Mouse (Mus musculus) cerebellum, adult 2 months (tissue): Measurements from ENCODE around the gene Serpinb9. TPM values are rescaled to one million over a fixed set of nuclear protein-coding genes. Genes with fewer than 3 reads are reported as not detected.

Experiments
- DNase-seq, 2 experiments: peaks; one replicate each; pipeline ENCODE4 v3.0.0; 2021
- H3K27ac ChIP-seq: fragments of 200-500 bp; 2 replicates; pipeline ENCODE4 v1.5.1; 2012; ENCODE audit warnings: low read length, control low read depth, inconsistent platforms; ENCODE audit not compliant: insufficient read depth
- H3K27me3 ChIP-seq: fragments of 200-500 bp; 2 replicates; pipeline ENCODE4 v1.6.1; 2012; ENCODE audit warnings: inconsistent platforms, mild to moderate bottlenecking, low read length, moderate library complexity; ENCODE audit not compliant: control insufficient read depth, insufficient read depth
- H3K4me1 ChIP-seq: fragments of 200-500 bp; 2 replicates; pipeline ENCODE4 v1.6.1; 2011; ENCODE audit warnings: low read length; ENCODE audit not compliant: control insufficient read depth, insufficient read depth
- H3K4me3 ChIP-seq: fragments of 200-500 bp; replicated peaks from 2 replicates; pipeline ENCODE3; 2011; ENCODE audit warnings: mild to moderate bottlenecking, low read depth, low read length, control low read depth; ENCODE audit not compliant: insufficient read depth
- CTCF ChIP-seq: fragments of 200-500 bp; IDR thresholded peaks from 2 replicates; pipeline ENCODE4 v1.5.1; 2011; ENCODE audit warnings: low read depth, mild to moderate bottlenecking, control low read depth, low read length, moderate library complexity, borderline replicate concordance; ENCODE audit not compliant: insufficient read depth
- POLR2A ChIP-seq: fragments of 200-500 bp; IDR thresholded peaks from 2 replicates; pipeline ENCODE4 v1.6.1; 2011; ENCODE audit warnings: low read length, control low read depth, borderline replicate concordance; ENCODE audit not compliant: insufficient read depth
- WGBS: fragments of 180-500 bp; shearing (Covaris S2); methylation state at CpG from one replicate; pipeline ENCODE4 v1.1.7; 2018; 5-methylcytosine and 5-hydroxymethylcytosine counted together
- polyA plus RNA-seq: library from polyadenylated mRNA; depleted of rRNA; stranded (reverse); fragments of >200 nt; gene quantifications from 2 replicates; pipeline ENCODE4 v1.2.3, GENCODE M21; 2012

The Serpinb9 gene
- polyA plus RNA-seq, 1 experiment: 4.6 TPM

- Histone ChIP-seq H3K27ac (no peak overlapping the region), H3K27me3 (no peaks in the 10 kb centered on the region), H3K4me3 (no peak overlapping the region), H3K4me1 (no peaks in the 10 kb centered on the region)
- DNase-seq: no peak
- WGBS: 66% methylated on average over 5 of the region's 5 CpGs
- TF ChIP-seq POLR2A (no peak), CTCF (no peak)
Observed at GRCm38 (mm10) chr13:32968353-32968984, 34.6 kb upstream of the Serpinb9 start.

DNA sequence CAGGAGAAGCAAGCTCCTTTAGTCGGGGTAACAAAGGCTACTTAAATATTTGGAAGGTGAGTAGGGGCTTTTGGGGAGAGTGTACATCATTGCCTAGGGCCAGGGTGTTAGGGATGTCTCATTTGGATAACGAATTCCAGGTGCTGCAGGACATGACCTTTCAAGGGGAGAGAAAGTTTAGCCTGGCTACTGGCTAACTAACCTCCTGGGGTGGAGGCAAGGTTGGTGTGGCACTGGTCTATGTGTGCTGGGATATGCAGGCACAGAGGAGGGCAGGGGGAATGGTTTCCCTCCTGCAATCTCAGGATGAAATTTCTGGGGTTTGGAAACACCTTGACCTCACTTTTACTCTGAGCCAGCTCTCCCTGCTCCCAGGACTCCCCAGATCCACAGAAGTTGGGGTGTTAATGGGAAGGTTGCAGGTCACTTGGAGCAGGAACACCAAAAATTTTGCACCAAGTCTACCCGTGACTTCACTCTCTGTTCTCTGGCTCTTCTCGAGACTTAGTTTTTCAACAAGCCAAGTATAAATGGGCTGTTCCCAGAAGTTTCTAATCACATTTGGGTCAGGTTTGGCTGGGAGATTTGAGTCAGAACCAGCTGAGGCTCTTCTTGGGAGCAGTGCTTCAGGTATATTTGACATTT lies 33.9 kb upstream of the Serpinb9 start:
- TF ChIP-seq CTCF (no peak), POLR2A (no peak)
- Histone ChIP-seq H3K27ac (no peak overlapping the region), H3K4me1 (no peaks in the 10 kb centered on the region), H3K4me3 (no peak overlapping the region), H3K27me3 (no peaks in the 10 kb centered on the region)
- no peak for DNase-seq
- 77% methylated on average over 4 of the region's 4 CpGs for WGBS

- no peak overlapping the region for H3K27ac ChIP-seq
- H3K4me3 ChIP-seq: no peak overlapping the region
- TF ChIP-seq POLR2A: no peak
- no peak for TF ChIP-seq CTCF
- no peaks in the 10 kb centered on the region for H3K27me3 ChIP-seq
- no peak for DNase-seq
- no peaks in the 10 kb centered on the region for H3K4me1 ChIP-seq
- 56% methylated on average over 1 of the region's 1 CpGs for WGBS
Observed at GRCm38 (mm10) chr13:32969641-32970040, 33.4 kb upstream of the Serpinb9 start.

- WGBS: 92% methylated on average over 3 of the region's 3 CpGs
- Histone ChIP-seq H3K27ac (no peak overlapping the region), H3K4me1 (no peaks in the 10 kb centered on the region), H3K27me3 (no peaks in the 10 kb centered on the region), H3K4me3 (no peak overlapping the region)
- TF ChIP-seq CTCF: no peak
- TF ChIP-seq POLR2A: no peak
- DNase-seq: no peak
Observed at GRCm38 (mm10) chr13:32970776-32971175, 32.3 kb upstream of the Serpinb9 start.

DNA sequence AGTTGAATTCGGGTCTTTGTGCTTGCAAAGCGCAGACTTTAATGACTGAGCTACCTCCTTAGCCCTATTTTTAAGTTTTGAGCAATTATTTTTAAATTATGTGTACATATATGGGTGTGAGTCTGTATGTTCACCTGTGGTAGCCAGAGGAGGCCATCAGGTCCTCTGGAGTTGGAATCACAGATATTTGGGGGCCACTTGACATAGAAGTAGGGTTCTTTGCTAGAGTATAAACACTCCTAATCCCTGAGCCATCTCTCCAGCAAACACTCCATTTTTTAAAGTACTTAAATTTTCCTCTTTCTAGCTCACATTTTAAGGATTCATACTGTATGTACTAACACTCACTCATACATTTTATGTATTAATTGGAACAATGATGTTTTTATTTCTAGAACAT lies 28.8 kb upstream of the Serpinb9 start:
- DNase-seq: no peak
- Histone ChIP-seq H3K4me1 (no peaks in the 10 kb centered on the region), H3K4me3 (no peak overlapping the region), H3K27me3 (no peaks in the 10 kb centered on the region), H3K27ac (no peak overlapping the region)
- 72% methylated on average over 2 of the region's 2 CpGs for WGBS
- TF ChIP-seq CTCF: no peak
- no peak for TF ChIP-seq POLR2A

- Histone ChIP-seq H3K27ac (no peak overlapping the region), H3K4me1 (no peaks in the 10 kb centered on the region), H3K27me3 (no peaks in the 10 kb centered on the region), H3K4me3 (no peak overlapping the region)
- TF ChIP-seq POLR2A: no peak
- TF ChIP-seq CTCF: no peak
- no peak for DNase-seq
- WGBS: 69% methylated on average over 3 of the region's 3 CpGs
Observed at GRCm38 (mm10) chr13:32974889-32975460, 28.1 kb upstream of the Serpinb9 start.

DNA sequence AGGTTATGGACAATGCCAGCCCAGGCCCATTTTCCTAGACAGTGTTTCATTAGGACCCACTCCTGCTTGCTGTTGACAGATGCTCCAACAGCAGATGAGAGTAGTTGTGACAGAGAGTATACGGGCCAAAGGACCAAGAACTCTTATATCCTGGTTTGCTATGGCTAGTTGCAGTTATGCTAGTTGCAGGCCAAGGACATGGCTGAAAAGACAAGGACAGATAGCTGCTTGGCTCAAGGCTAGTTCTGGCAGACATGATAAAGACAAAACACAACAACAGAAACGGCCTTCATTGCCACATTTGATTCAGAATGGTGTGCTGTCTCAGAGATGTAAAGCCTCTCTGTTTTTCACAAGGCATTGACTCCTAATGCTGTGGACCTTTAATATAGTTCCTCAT lies 27.3 kb upstream of the Serpinb9 start:
- H3K4me3 ChIP-seq: no peak overlapping the region
- DNase-seq: no peak
- 67% methylated on average over 2 of the region's 2 CpGs for WGBS
- no peaks in the 10 kb centered on the region for H3K27me3 ChIP-seq
- no peak overlapping the region for H3K27ac ChIP-seq
- TF ChIP-seq POLR2A: no peak
- no peak for TF ChIP-seq CTCF
- H3K4me1 ChIP-seq: no peaks in the 10 kb centered on the region

- Histone ChIP-seq H3K27ac (no peak overlapping the region), H3K27me3 (no peaks in the 10 kb centered on the region), H3K4me3 (no peak overlapping the region), H3K4me1 (no peaks in the 10 kb centered on the region)
- no peak for DNase-seq
- 82% methylated on average over 4 of the region's 4 CpGs for WGBS
- TF ChIP-seq POLR2A: no peak
- no peak for TF ChIP-seq CTCF
Observed at GRCm38 (mm10) chr13:32982556-32983042, 20.5 kb upstream of the Serpinb9 start.
